Mouse (Mus musculus): ENCODE data around the gene Pigp. TPM values are rescaled to one million over a fixed set of nuclear protein-coding genes. Genes with fewer than 3 reads are reported as not detected.

Pigp gene
- total RNA-seq (2015) (9.9 and 11.1 TPM in 2 replicates), total RNA-seq (2017) (4.8 and 10.2 TPM in 2 replicates)

- ATAC-seq (ENCODE audit: poor library complexity, severe bottlenecking): peak; percentile 28; the same call in 1 of the 2 replicates
Observed at GRCm38 (mm10) chr16:94371301-94371931, at the start of gene Pigp. Pigp (minus strand) TSS chr16:94371842.

- no peak for ATAC-seq (ENCODE audit: poor library complexity, severe bottlenecking)
Observed at GRCm38 (mm10) chr16:94420498-94420897, 48.9 kb upstream of the Pigp start.

GRCm38 (mm10) chr16:94414151-94414550, 42.5 kb upstream of the Pigp start:
- no peak for ATAC-seq (ENCODE audit: poor library complexity, severe bottlenecking)

DNA sequence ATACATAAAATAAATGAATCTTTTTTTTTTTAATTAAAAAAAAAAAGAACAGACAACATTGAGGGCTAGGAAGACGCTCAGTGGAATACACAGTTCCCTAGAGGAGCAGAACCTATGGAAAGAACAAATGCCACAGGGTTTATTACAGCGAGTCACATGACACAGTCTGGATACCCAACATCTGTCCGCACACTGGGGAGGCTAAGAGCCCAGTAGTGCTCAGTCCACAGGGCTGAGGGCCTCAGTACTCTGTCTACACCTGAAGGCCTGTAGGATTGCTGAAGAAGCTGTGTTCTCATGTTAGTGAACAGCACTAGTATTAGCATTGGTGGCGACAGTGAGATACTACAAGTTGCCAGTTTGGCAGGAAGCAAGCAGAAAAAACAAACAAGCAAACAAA, 41.1 kb upstream of the Pigp start:
- no peak for ATAC-seq (ENCODE audit: poor library complexity, severe bottlenecking)

GRCm38 (mm10) chr16:94412198-94412597, 40.6 kb upstream of the Pigp start:
- ATAC-seq (ENCODE audit: poor library complexity, severe bottlenecking): no peak

- ATAC-seq (ENCODE audit: poor library complexity, severe bottlenecking): no peak
Observed at GRCm38 (mm10) chr16:94411287-94411686, 39.6 kb upstream of the Pigp start.

- peak; percentile 71 for ATAC-seq (ENCODE audit: poor library complexity, severe bottlenecking)
Observed at GRCm38 (mm10) chr16:94402185-94402584, 30.5 kb upstream of the Pigp start.

- ATAC-seq (ENCODE audit: poor library complexity, severe bottlenecking): no peak
Observed at GRCm38 (mm10) chr16:94401636-94402035, 30.0 kb upstream of the Pigp start.

DNA sequence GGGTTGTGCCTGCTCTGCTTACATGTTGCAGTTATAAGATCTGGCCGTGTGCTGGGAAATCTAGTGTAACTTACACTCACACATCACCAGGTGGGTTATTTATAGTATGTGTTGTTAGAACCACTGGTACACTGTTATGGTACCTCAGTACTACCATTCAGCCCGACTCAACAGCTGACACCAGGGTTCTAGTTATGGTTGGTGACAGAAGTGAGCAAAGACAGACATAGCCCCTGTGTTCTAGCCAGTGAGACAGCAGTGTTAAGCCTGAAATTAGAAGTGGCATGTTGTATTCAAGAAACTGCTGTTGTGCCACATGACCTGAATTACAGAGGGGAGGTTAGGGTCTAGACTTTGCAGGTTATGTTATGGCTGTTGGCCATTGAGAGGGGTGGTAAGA, 27.5 kb upstream of the Pigp start:
- ATAC-seq (ENCODE audit: poor library complexity, severe bottlenecking): no peak

DNA sequence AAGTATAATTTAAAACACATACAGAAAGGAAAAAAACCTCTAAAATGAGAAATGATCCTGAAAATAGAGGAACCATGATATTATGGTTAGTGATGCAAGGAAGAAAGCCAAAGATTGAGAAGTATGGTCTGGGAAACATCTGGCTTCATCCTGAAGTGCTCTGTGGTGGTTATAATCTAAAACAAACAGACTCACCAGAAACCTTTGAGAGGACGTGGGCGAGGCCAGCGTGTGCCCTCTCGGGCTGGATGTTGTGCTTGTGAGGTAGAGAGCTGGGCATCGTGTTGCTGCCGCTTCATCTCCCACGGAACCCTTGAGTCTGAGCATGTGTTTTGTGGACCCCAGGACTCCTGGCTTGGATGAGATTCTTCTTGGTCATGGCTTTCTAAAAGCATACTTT, 25.0 kb upstream of the Pigp start:
- peak; percentile 82 for ATAC-seq (ENCODE audit: poor library complexity, severe bottlenecking)

DNA sequence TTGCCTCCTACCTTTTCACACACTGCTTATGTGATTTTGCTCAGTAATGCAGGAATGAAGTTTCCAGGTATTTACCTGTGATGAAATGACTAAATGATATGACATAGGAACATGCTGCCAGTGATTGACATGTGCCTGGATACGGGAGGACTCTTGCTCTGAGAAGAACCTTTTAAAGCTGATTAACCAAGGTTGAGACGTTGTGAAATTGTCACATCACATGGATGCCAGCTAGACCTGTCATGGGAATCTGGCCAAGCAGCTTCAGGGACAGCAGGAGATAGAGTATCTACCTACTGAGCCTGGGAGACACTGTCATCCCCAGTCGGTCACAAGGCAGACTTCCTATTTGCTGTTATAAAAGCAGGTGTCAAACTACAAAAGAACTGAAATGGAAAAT, 23.4 kb upstream of the Pigp start:
- ATAC-seq (ENCODE audit: poor library complexity, severe bottlenecking): no peak

GRCm38 (mm10) chr16:94392299-94392698, 20.7 kb upstream of the Pigp start:
- ATAC-seq (ENCODE audit: poor library complexity, severe bottlenecking): peak; percentile 80

- ATAC-seq (ENCODE audit: poor library complexity, severe bottlenecking): no peak
Observed at GRCm38 (mm10) chr16:94387690-94388089, 16.0 kb upstream of the Pigp start.

- no peak for ATAC-seq (ENCODE audit: poor library complexity, severe bottlenecking)
Observed at GRCm38 (mm10) chr16:94383277-94383676, 11.6 kb upstream of the Pigp start.

- no peak for ATAC-seq (ENCODE audit: poor library complexity, severe bottlenecking)
Observed at GRCm38 (mm10) chr16:94379386-94379785, 7.7 kb upstream of the Pigp start.

DNA sequence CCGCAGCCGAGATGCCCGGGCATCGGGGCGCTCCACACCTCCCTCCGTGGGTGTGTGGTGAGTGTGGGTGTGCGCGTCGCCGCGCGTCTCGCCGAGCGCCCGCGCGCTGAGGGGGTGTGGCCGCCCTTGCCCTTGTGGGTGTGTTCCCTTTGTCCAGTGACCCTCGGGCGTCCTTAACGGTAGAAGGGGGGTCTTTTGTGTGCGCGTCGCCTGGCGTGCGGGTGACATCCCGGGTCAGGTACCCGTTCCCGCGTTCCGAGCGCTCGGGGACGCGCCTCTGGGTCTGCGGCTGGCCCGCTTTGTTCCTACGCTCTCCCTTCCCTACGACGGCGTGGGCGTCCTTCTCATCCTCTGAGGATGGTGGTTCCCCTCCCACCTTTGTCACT, 734 bp downstream of the Pigp start:
- peak; percentile 77 for ATAC-seq (ENCODE audit: poor library complexity, severe bottlenecking)

DNA sequence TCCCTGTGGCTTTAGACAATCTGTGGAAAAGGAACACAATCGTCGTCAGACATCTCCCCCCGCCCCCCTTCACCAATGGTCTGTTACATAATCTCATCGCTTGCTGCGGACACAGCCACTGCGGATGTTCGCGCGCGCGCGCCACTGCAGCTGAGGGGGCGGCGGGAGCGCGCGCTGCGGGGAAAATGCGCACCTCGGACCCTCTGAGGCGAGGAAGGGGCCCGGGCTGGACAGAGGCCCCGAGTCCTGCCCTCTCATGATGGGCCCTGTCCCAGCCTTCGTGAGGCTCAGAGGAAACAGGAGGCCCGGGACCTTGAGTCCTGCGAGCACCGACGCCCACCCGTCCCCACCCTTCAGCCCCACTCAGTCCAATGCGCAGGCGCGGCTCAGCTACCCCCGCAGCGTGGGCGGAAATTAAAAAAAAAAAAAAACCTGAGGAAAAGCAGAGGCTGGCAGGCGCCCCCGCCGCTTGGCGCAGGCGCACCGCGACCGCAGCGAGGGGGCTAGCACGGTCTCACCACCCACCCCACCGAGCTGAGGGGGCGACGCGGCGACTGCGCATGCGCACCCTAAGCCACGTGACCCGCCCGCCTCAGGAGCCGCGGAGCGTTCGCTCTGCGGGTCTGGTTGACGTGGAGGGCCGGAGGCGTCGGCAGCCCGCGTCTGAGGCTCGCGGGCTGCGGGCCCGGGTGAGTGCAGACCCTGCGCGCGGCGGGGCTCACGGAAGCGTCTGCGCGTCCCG, 1.3 kb downstream of the Pigp start, which contains the start of gene Ttc3:
TSS of gene Ttc3 (plus strand) at position 446 of the 742 bp plus-strand sequence.
- peak; percentile 72 for ATAC-seq (ENCODE audit: poor library complexity, severe bottlenecking)

- no peak for ATAC-seq (ENCODE audit: poor library complexity, severe bottlenecking)
Observed at GRCm38 (mm10) chr16:94369596-94370172, 2.0 kb downstream of the Pigp start.

DNA sequence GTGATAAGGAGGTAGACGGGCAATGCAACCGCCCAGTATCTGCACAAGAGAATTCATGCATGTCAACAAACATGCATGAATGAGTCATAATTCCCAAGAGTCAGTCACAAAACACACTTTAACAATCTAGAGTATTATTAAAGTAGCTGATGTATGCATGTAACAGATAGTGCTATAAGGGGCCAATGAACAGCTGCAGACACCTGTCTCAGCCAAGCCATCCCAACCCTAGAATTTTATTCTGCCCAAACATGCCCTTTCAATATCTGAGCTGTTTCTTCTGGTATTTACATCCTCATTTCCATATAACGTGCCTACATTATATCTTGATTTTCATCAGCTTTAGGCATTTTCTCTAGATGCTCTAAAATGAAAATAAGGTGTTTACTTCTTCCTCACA, 6.2 kb downstream of the Pigp start:
- no peak for ATAC-seq (ENCODE audit: poor library complexity, severe bottlenecking)

GRCm38 (mm10) chr16:94363814-94364213, 7.8 kb downstream of the Pigp start:
- peak; percentile 51; the same call in 1 of the 2 replicates for ATAC-seq (ENCODE audit: poor library complexity, severe bottlenecking)

DNA sequence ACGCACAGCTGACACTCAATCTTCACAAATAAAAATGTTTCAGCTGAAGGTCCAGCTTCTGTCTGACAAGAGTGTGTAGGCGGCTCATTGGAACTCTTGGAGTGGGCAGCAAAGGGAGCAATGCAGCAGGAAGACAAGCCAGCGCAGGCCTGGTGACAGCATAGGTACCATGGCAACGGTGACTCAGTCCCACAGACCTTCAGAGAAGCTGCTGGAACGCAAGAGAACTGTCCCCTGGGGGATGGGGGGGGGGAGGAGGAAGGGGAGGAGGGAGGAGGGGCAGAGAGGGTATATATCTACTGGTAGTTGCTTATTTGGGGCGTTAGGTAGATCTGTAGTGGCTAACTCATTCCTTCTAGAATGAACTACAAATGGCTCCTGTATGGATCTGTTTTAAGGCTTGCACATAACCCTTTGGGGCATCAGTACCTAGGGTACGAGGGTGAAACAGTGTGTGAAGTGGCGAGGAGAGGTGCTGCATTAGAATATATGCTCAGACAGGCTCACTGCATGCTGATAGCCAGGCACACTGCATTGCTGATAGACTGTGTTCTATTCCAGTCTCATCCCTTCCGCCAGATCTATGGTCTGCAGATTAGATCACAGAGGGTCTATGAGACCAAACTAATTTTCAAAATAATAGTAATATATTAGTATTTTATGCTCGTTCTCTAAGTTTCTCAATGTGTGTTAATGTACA, 9.3 kb downstream of the Pigp start:
- ATAC-seq (ENCODE audit: poor library complexity, severe bottlenecking): no peak
